Mouse (Mus musculus): ENCODE results near the gene Orm2. TPM values are rescaled to one million over a fixed set of nuclear protein-coding genes. Genes with fewer than 3 reads are reported as not detected.

The Orm2 gene
- polyA plus RNA-seq, 1 experiment = not detected

- no peaks in the 10 kb centered on the region for H3K27me3 ChIP-seq (ENCODE audit: control insufficient read depth, insufficient read depth, low read length)
- TF ChIP-seq CTCF (IDR thresholded peaks at IDR 0.05; ENCODE audit: extremely low read depth, insufficient read depth, insufficient read length, insufficient replicate concordance) = no peak
- no peak for TF ChIP-seq POLR2A (IDR thresholded peaks at IDR 0.05; ENCODE audit: low read depth, low read length)
- no peak for DNase-seq (ENCODE audit: low read depth in 1 of 2, low spot score in 2 of 2)
- H3K4me3 ChIP-seq (ENCODE audit: extremely low read depth, insufficient read depth, insufficient read length) = no peak overlapping the region
- WGBS = 100% methylated on average over 1 of the region's 1 CpGs
- H3K36me3 ChIP-seq (ENCODE audit: control insufficient read depth, insufficient read depth, low read length) = peaks cover 89% of the 10 kb centered on the region
- 0 out of 2 replicates have a peak, but pooled peaks cover 2% of the 10 kb centered on the region for H3K4me1 ChIP-seq (ENCODE audit: control insufficient read depth, insufficient read depth, insufficient read length)
- H3K27ac ChIP-seq (ENCODE audit: insufficient read depth, low read length) = peak overlapping the region; percentile 38; the same call in 1 of the 2 replicates
These were observed 13.1 kb downstream of the Orm2 start for GRCm38 (mm10) chr4:63375367-63375766.

- Histone ChIP-seq H3K27ac (ENCODE audit: insufficient read depth, low read length) (no peak overlapping the region), H3K4me1 (ENCODE audit: control insufficient read depth, insufficient read depth, insufficient read length) (peaks cover under 1% of the 10 kb centered on the region; the same call in 1 of the 2 replicates), H3K27me3 (ENCODE audit: control insufficient read depth, insufficient read depth, low read length) (no peaks in the 10 kb centered on the region), H3K4me3 (ENCODE audit: extremely low read depth, insufficient read depth, insufficient read length) (no peak overlapping the region), H3K36me3 (ENCODE audit: control insufficient read depth, insufficient read depth, low read length) (peaks cover 92% of the 10 kb centered on the region)
- no peak for DNase-seq (ENCODE audit: low read depth in 1 of 2, low spot score in 2 of 2)
- 78% methylated on average over 7 of the region's 7 CpGs for WGBS
- TF ChIP-seq CTCF (IDR thresholded peaks at IDR 0.05; ENCODE audit: extremely low read depth, insufficient read depth, insufficient read length, insufficient replicate concordance) (peak; percentile 12; the same call in 1 of the 2 replicates), POLR2A (IDR thresholded peaks at IDR 0.05; ENCODE audit: low read depth, low read length) (no peak)
These were observed 15.2 kb downstream of the Orm2 start for GRCm38 (mm10) chr4:63377483-63377882.

- no peak overlapping the region for H3K4me3 ChIP-seq (ENCODE audit: extremely low read depth, insufficient read depth, insufficient read length)
- H3K4me1 ChIP-seq (ENCODE audit: control insufficient read depth, insufficient read depth, insufficient read length) = peaks cover 30% of the 10 kb centered on the region; the same call in 1 of the 2 replicates
- H3K36me3 ChIP-seq (ENCODE audit: control insufficient read depth, insufficient read depth, low read length) = peaks cover 85% of the 10 kb centered on the region
- no peaks in the 10 kb centered on the region for H3K27me3 ChIP-seq (ENCODE audit: control insufficient read depth, insufficient read depth, low read length)
- WGBS = 90% methylated on average over 4 of the region's 4 CpGs
- no peak for DNase-seq (ENCODE audit: low read depth in 1 of 2, low spot score in 2 of 2)
- peak overlapping the region; percentile 7; the same call in 1 of the 2 replicates for H3K27ac ChIP-seq (ENCODE audit: insufficient read depth, low read length)
- TF ChIP-seq CTCF (IDR thresholded peaks at IDR 0.05; ENCODE audit: extremely low read depth, insufficient read depth, insufficient read length, insufficient replicate concordance) (no peak), POLR2A (IDR thresholded peaks at IDR 0.05; ENCODE audit: low read depth, low read length) (no peak)
These were observed 20.6 kb downstream of the Orm2 start for GRCm38 (mm10) chr4:63382676-63383369.

GRCm38 (mm10) chr4:63383474-63383873 is 21.2 kb downstream of the Orm2 start:
- Histone ChIP-seq H3K27ac (ENCODE audit: insufficient read depth, low read length) (peak overlapping the region; percentile 45; the same call in 1 of the 2 replicates), H3K4me1 (ENCODE audit: control insufficient read depth, insufficient read depth, insufficient read length) (peaks cover 37% of the 10 kb centered on the region; the same call in 1 of the 2 replicates), H3K36me3 (ENCODE audit: control insufficient read depth, insufficient read depth, low read length) (peaks cover 83% of the 10 kb centered on the region), H3K27me3 (ENCODE audit: control insufficient read depth, insufficient read depth, low read length) (no peaks in the 10 kb centered on the region), H3K4me3 (ENCODE audit: extremely low read depth, insufficient read depth, insufficient read length) (no peak overlapping the region)
- WGBS = 73% methylated on average over 12 of the region's 12 CpGs
- no peak for DNase-seq (ENCODE audit: low read depth in 1 of 2, low spot score in 2 of 2)
- TF ChIP-seq POLR2A (IDR thresholded peaks at IDR 0.05; ENCODE audit: low read depth, low read length) = no peak
- TF ChIP-seq CTCF (IDR thresholded peaks at IDR 0.05; ENCODE audit: extremely low read depth, insufficient read depth, insufficient read length, insufficient replicate concordance) = no peak

GRCm38 (mm10) chr4:63384262-63384661 is 22.0 kb downstream of the Orm2 start:
- peaks cover 77% of the 10 kb centered on the region for H3K36me3 ChIP-seq (ENCODE audit: control insufficient read depth, insufficient read depth, low read length)
- H3K27ac ChIP-seq (ENCODE audit: insufficient read depth, low read length) = peak overlapping the region; percentile 45; the same call in 1 of the 2 replicates
- H3K4me1 ChIP-seq (ENCODE audit: control insufficient read depth, insufficient read depth, insufficient read length) = peaks cover 43% of the 10 kb centered on the region; the same call in 1 of the 2 replicates
- no peak overlapping the region for H3K4me3 ChIP-seq (ENCODE audit: extremely low read depth, insufficient read depth, insufficient read length)
- no peaks in the 10 kb centered on the region for H3K27me3 ChIP-seq (ENCODE audit: control insufficient read depth, insufficient read depth, low read length)
- TF ChIP-seq POLR2A (IDR thresholded peaks at IDR 0.05; ENCODE audit: low read depth, low read length) (no peak), CTCF (IDR thresholded peaks at IDR 0.05; ENCODE audit: extremely low read depth, insufficient read depth, insufficient read length, insufficient replicate concordance) (no peak)
- no peak for DNase-seq (ENCODE audit: low read depth in 1 of 2, low spot score in 2 of 2)
- 67% methylated on average over 4 of the region's 4 CpGs for WGBS

DNA sequence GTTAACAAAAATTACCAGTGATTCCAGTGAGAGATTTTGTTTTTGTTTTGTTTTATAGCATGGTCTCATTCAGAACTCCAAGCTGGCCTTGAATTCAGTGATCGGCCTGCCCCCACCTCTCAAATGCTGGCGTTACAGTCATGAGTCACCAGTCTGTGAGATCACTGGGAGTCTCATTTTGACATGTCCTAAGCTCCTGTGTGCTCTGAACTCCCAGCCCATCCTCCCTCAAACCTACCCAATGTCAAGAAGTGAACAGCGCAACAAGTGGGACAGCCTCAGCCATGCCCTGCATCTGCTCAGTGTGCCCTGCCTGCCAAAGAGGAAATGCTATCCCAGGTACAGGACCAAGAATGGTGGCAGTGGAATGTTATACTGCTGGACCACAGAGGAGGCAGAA is 23.0 kb downstream of the Orm2 start:
- peaks cover 52% of the 10 kb centered on the region; the same call in 1 of the 2 replicates for H3K4me1 ChIP-seq (ENCODE audit: control insufficient read depth, insufficient read depth, insufficient read length)
- no peak for TF ChIP-seq CTCF (IDR thresholded peaks at IDR 0.05; ENCODE audit: extremely low read depth, insufficient read depth, insufficient read length, insufficient replicate concordance)
- peak overlapping the region; percentile 82 for H3K27ac ChIP-seq (ENCODE audit: insufficient read depth, low read length)
- no peaks in the 10 kb centered on the region for H3K27me3 ChIP-seq (ENCODE audit: control insufficient read depth, insufficient read depth, low read length)
- peaks cover 73% of the 10 kb centered on the region for H3K36me3 ChIP-seq (ENCODE audit: control insufficient read depth, insufficient read depth, low read length)
- WGBS = 74% methylated on average over 3 of the region's 3 CpGs
- DNase-seq (ENCODE audit: low read depth in 1 of 2, low spot score in 2 of 2) = no peak
- no peak overlapping the region for H3K4me3 ChIP-seq (ENCODE audit: extremely low read depth, insufficient read depth, insufficient read length)

DNA sequence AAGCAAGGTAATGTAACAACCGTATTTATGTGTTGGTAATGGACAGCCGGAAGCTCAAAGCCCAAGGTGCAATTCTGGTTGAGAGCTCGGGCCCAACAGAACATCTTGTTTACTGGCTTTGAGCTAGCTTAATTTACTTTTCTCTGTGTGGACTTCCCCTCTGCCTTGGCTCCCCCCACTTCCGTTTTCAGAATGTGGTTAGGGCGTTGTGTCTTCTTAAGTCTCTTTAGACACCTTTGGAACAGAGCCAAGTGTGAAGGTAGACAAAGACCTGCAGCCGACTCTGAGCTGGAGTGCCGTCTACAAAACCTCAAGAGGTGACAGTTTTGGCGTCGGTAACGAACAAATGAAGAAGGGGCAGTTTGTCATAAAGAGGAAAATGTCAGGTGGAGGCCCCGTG is 23.5 kb downstream of the Orm2 start:
- Histone ChIP-seq H3K4me1 (ENCODE audit: control insufficient read depth, insufficient read depth, insufficient read length) (peaks cover 56% of the 10 kb centered on the region; the same call in 1 of the 2 replicates), H3K4me3 (ENCODE audit: extremely low read depth, insufficient read depth, insufficient read length) (peak overlapping the region; percentile 43; the same call in 1 of the 2 replicates), H3K36me3 (ENCODE audit: control insufficient read depth, insufficient read depth, low read length) (peaks cover 73% of the 10 kb centered on the region), H3K27me3 (ENCODE audit: control insufficient read depth, insufficient read depth, low read length) (no peaks in the 10 kb centered on the region), H3K27ac (ENCODE audit: insufficient read depth, low read length) (peak overlapping the region; percentile 98)
- 6% methylated on average over 11 of the region's 11 CpGs for WGBS
- DNase-seq (ENCODE audit: low read depth in 1 of 2, low spot score in 2 of 2) = peak; percentile 85 to 95
- peak; percentile 28; the same call in 1 of the 2 replicates for TF ChIP-seq POLR2A (IDR thresholded peaks at IDR 0.05; ENCODE audit: low read depth, low read length)
- no peak for TF ChIP-seq CTCF (IDR thresholded peaks at IDR 0.05; ENCODE audit: extremely low read depth, insufficient read depth, insufficient read length, insufficient replicate concordance)
